Mouse (Mus musculus): ENCODE data around the gene Gm10073. TPM values are rescaled to one million over a fixed set of nuclear protein-coding genes. Genes with fewer than 3 reads are reported as not detected.

The Gm10073 gene
- polyA plus RNA-seq, 1 experiment from 2014 or later = 8.1 TPM

GRCm38 (mm10) chr8:106569006-106569405 lies 4.3 kb downstream of the Gm10073 start:
- Histone ChIP-seq H3K27ac (replicated peaks) (no peak overlapping the region), H3K27me3 (replicated peaks; ENCODE audit: low read depth, poor library complexity, severe bottlenecking) (no peaks in the 10 kb centered on the region; the same call in 1 of the 2 replicates), H3K36me3 (replicated peaks) (no peaks in the 10 kb centered on the region), H3K4me3 (no peak overlapping the region), H3K4me1 (peaks cover 6% of the 10 kb centered on the region; the same call in 1 of the 2 replicates), H3K9me3 (no peaks in the 10 kb centered on the region)
- no peak for DNase-seq (ENCODE audit: low spot score)
- 61% methylated on average over 7 of the region's 7 CpGs for WGBS

GRCm38 (mm10) chr8:106563691-106564182 lies 9.5 kb downstream of the Gm10073 start:
- WGBS = 70% methylated on average over 3 of the region's 3 CpGs
- 0 out of 2 replicates have a peak, but pooled peaks cover 5% of the 10 kb centered on the region for H3K27me3 ChIP-seq (replicated peaks; ENCODE audit: low read depth, poor library complexity, severe bottlenecking)
- peak overlapping the region; percentile 15; the same call in 1 of the 2 replicates for H3K27ac ChIP-seq (replicated peaks)

GRCm38 (mm10) chr8:106561097-106561865 lies 12.0 kb downstream of the Gm10073 start:
- no peak overlapping the region for H3K27ac ChIP-seq (replicated peaks)
- 0 out of 2 replicates have a peak, but pooled peaks cover 5% of the 10 kb centered on the region for H3K27me3 ChIP-seq (replicated peaks; ENCODE audit: low read depth, poor library complexity, severe bottlenecking)
- DNase-seq (ENCODE audit: low spot score) = peak; percentile 78
- H3K4me1 ChIP-seq = peaks cover 8% of the 10 kb centered on the region
- H3K4me3 ChIP-seq = 0 out of 2 replicates have a peak overlapping the region, but pooled peaks have one; percentile 12
- H3K36me3 ChIP-seq (replicated peaks) = peaks cover 25% of the 10 kb centered on the region
- 32% methylated on average over 21 of the region's 21 CpGs for WGBS
- H3K9me3 ChIP-seq = peaks cover 8% of the 10 kb centered on the region; the same call in 1 of the 2 replicates

More at GRCm38 (mm10) chr8:106563691-106564182, 9.5 kb downstream of the Gm10073 start:
- H3K4me1 ChIP-seq = peaks cover 10% of the 10 kb centered on the region
- H3K36me3 ChIP-seq (replicated peaks) = peaks cover under 1% of the 10 kb centered on the region; the same call in 1 of the 2 replicates
- H3K9me3 ChIP-seq = no peaks in the 10 kb centered on the region
- peak; percentile 68 for DNase-seq (ENCODE audit: low spot score)
- H3K4me3 ChIP-seq = no peak overlapping the region

- WGBS = 67% methylated on average over 9 of the region's 9 CpGs
- no peak overlapping the region for H3K27ac ChIP-seq (replicated peaks)
- H3K36me3 ChIP-seq (replicated peaks) = peaks cover 36% of the 10 kb centered on the region
- H3K9me3 ChIP-seq = peaks cover 8% of the 10 kb centered on the region; the same call in 1 of the 2 replicates
- DNase-seq (ENCODE audit: low spot score) = no peak
- 0 out of 2 replicates have a peak, but pooled peaks cover 5% of the 10 kb centered on the region for H3K27me3 ChIP-seq (replicated peaks; ENCODE audit: low read depth, poor library complexity, severe bottlenecking)
- H3K4me3 ChIP-seq = no peak overlapping the region
- peaks cover 8% of the 10 kb centered on the region for H3K4me1 ChIP-seq
Measured at GRCm38 (mm10) chr8:106559844-106560243, 13.4 kb downstream of the Gm10073 start.

GRCm38 (mm10) chr8:106556068-106556645 lies 17.1 kb downstream of the Gm10073 start:
- H3K4me3 ChIP-seq = no peak overlapping the region
- peaks cover 12% of the 10 kb centered on the region; the same call in 1 of the 2 replicates for H3K9me3 ChIP-seq
- DNase-seq (ENCODE audit: low spot score) = no peak
- peaks cover 65% of the 10 kb centered on the region for H3K36me3 ChIP-seq (replicated peaks)
- no peak overlapping the region for H3K27ac ChIP-seq (replicated peaks)
- WGBS = 76% methylated on average over 6 of the region's 7 CpGs
- H3K27me3 ChIP-seq (replicated peaks; ENCODE audit: low read depth, poor library complexity, severe bottlenecking) = 0 out of 2 replicates have a peak, but pooled peaks cover 4% of the 10 kb centered on the region
- peaks cover 7% of the 10 kb centered on the region for H3K4me1 ChIP-seq

GRCm38 (mm10) chr8:106554011-106554410 lies 19.2 kb downstream of the Gm10073 start:
- H3K4me3 ChIP-seq = no peak overlapping the region
- peaks cover 12% of the 10 kb centered on the region; the same call in 1 of the 2 replicates for H3K9me3 ChIP-seq
- H3K4me1 ChIP-seq = no peaks in the 10 kb centered on the region
- no peaks in the 10 kb centered on the region for H3K27me3 ChIP-seq (replicated peaks; ENCODE audit: low read depth, poor library complexity, severe bottlenecking)
- 93% methylated on average over 5 of the region's 5 CpGs for WGBS
- H3K36me3 ChIP-seq (replicated peaks) = peaks cover 73% of the 10 kb centered on the region
- no peak for DNase-seq (ENCODE audit: low spot score)
- no peak overlapping the region for H3K27ac ChIP-seq (replicated peaks)

GRCm38 (mm10) chr8:106550906-106551305 lies 22.4 kb downstream of the Gm10073 start:
- H3K4me1 ChIP-seq = no peaks in the 10 kb centered on the region
- peaks cover 65% of the 10 kb centered on the region for H3K36me3 ChIP-seq (replicated peaks)
- no peak for DNase-seq (ENCODE audit: low spot score)
- H3K27ac ChIP-seq (replicated peaks) = no peak overlapping the region
- H3K4me3 ChIP-seq = no peak overlapping the region
- H3K9me3 ChIP-seq = peaks cover 4% of the 10 kb centered on the region; the same call in 1 of the 2 replicates
- no peaks in the 10 kb centered on the region for H3K27me3 ChIP-seq (replicated peaks; ENCODE audit: low read depth, poor library complexity, severe bottlenecking)
- 93% methylated on average over 1 of the region's 1 CpGs for WGBS

GRCm38 (mm10) chr8:106548366-106548936 lies 24.8 kb downstream of the Gm10073 start:
- no peak for DNase-seq (ENCODE audit: low spot score)
- 80% methylated on average over 10 of the region's 10 CpGs for WGBS
- Histone ChIP-seq H3K27ac (replicated peaks) (no peak overlapping the region), H3K4me3 (no peak overlapping the region), H3K27me3 (replicated peaks; ENCODE audit: low read depth, poor library complexity, severe bottlenecking) (no peaks in the 10 kb centered on the region), H3K4me1 (no peaks in the 10 kb centered on the region), H3K36me3 (replicated peaks) (peaks cover 69% of the 10 kb centered on the region), H3K9me3 (no peaks in the 10 kb centered on the region)

GRCm38 (mm10) chr8:106546746-106547145 lies 26.5 kb downstream of the Gm10073 start:
- 86% methylated on average over 7 of the region's 7 CpGs for WGBS
- no peaks in the 10 kb centered on the region for H3K27me3 ChIP-seq (replicated peaks; ENCODE audit: low read depth, poor library complexity, severe bottlenecking)
- H3K27ac ChIP-seq (replicated peaks) = no peak overlapping the region
- H3K4me3 ChIP-seq = no peak overlapping the region
- no peaks in the 10 kb centered on the region for H3K9me3 ChIP-seq
- H3K36me3 ChIP-seq (replicated peaks) = peaks cover 62% of the 10 kb centered on the region
- H3K4me1 ChIP-seq = no peaks in the 10 kb centered on the region; the same call in 1 of the 2 replicates
- DNase-seq (ENCODE audit: low spot score) = no peak

GRCm38 (mm10) chr8:106545149-106545548 lies 28.1 kb downstream of the Gm10073 start:
- DNase-seq (ENCODE audit: low spot score) = no peak
- Histone ChIP-seq H3K9me3 (no peaks in the 10 kb centered on the region), H3K27ac (replicated peaks) (no peak overlapping the region), H3K36me3 (replicated peaks) (peaks cover 69% of the 10 kb centered on the region), H3K27me3 (replicated peaks; ENCODE audit: low read depth, poor library complexity, severe bottlenecking) (no peaks in the 10 kb centered on the region), H3K4me3 (no peak overlapping the region), H3K4me1 (no peaks in the 10 kb centered on the region; the same call in 1 of the 2 replicates)
- 87% methylated on average over 2 of the region's 2 CpGs for WGBS

GRCm38 (mm10) chr8:106543043-106543442 lies 30.2 kb downstream of the Gm10073 start:
- no peaks in the 10 kb centered on the region for H3K27me3 ChIP-seq (replicated peaks; ENCODE audit: low read depth, poor library complexity, severe bottlenecking)
- H3K4me3 ChIP-seq = no peak overlapping the region
- 68% methylated on average over 8 of the region's 8 CpGs for WGBS
- peaks cover 82% of the 10 kb centered on the region for H3K36me3 ChIP-seq (replicated peaks)
- peak overlapping the region; percentile 54 for H3K27ac ChIP-seq (replicated peaks)
- no peak for DNase-seq (ENCODE audit: low spot score)
- H3K9me3 ChIP-seq = no peaks in the 10 kb centered on the region
- no peaks in the 10 kb centered on the region; the same call in 1 of the 2 replicates for H3K4me1 ChIP-seq

GRCm38 (mm10) chr8:106541002-106541401 lies 32.3 kb downstream of the Gm10073 start:
- no peaks in the 10 kb centered on the region for H3K9me3 ChIP-seq
- H3K27me3 ChIP-seq (replicated peaks; ENCODE audit: low read depth, poor library complexity, severe bottlenecking) = no peaks in the 10 kb centered on the region
- no peak overlapping the region for H3K4me3 ChIP-seq
- no peak overlapping the region for H3K27ac ChIP-seq (replicated peaks)
- H3K36me3 ChIP-seq (replicated peaks) = peaks cover 83% of the 10 kb centered on the region
- no peaks in the 10 kb centered on the region; the same call in 1 of the 2 replicates for H3K4me1 ChIP-seq
- no peak for DNase-seq (ENCODE audit: low spot score)
- WGBS = 87% methylated on average over 11 of the region's 11 CpGs
